Mouse (Mus musculus): Measurements from ENCODE around the gene Rin1. TPM values are rescaled to one million over a fixed set of nuclear protein-coding genes. Genes with fewer than 3 reads are reported as not detected.
A peak's percentile ranks its signal among the peaks of the same experiment; 100 is the strongest.

Gene Rin1
- polyA plus RNA-seq, 1 experiment: 27.5 TPM

DNA sequence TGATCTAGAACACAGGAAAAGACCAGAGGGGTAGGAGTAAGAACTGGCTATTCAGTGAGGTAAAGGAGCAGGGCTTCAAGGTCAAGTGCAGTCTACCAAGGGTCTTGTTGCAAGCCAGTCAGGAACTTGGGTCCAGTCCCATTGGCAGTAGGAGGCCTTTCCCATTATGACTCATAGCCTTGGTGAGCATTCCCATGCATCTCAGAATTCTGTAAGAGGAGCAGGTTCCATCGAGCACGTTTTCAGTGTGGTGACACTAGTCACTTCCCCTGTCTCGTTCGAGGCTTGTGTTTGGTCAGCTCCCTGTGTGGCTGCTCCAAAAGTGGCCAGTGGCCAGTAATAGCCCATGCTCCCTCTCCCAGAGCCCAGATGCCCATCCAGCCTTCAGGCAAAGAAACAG, 4.8 kb upstream of the Rin1 start:
- TF ChIP-seq CTCF (IDR thresholded peaks at IDR 0.05; ENCODE audit: control insufficient read depth, insufficient read depth, insufficient replicate concordance, low read depth, low read length) (no peak), POLR2A (IDR thresholded peaks at IDR 0.05; ENCODE audit: control insufficient read depth, low read depth, low read length) (no peak)
- Histone ChIP-seq H3K36me3 (ENCODE audit: control insufficient read depth, insufficient read depth, low read length) (no peaks in the 10 kb centered on the region; the same call in 1 of the 2 replicates), H3K4me1 (ENCODE audit: control insufficient read depth, insufficient read depth, low read length) (no peaks in the 10 kb centered on the region; the same call in 1 of the 2 replicates), H3K27me3 (ENCODE audit: control insufficient read depth, insufficient read depth, low read length) (no peaks in the 10 kb centered on the region), H3K27ac (ENCODE audit: control insufficient read depth, insufficient read depth, low read depth, low read length) (no peak overlapping the region), H3K4me3 (ENCODE audit: control insufficient read depth, low read depth, low read length) (peak overlapping the region; percentile 11)

DNA sequence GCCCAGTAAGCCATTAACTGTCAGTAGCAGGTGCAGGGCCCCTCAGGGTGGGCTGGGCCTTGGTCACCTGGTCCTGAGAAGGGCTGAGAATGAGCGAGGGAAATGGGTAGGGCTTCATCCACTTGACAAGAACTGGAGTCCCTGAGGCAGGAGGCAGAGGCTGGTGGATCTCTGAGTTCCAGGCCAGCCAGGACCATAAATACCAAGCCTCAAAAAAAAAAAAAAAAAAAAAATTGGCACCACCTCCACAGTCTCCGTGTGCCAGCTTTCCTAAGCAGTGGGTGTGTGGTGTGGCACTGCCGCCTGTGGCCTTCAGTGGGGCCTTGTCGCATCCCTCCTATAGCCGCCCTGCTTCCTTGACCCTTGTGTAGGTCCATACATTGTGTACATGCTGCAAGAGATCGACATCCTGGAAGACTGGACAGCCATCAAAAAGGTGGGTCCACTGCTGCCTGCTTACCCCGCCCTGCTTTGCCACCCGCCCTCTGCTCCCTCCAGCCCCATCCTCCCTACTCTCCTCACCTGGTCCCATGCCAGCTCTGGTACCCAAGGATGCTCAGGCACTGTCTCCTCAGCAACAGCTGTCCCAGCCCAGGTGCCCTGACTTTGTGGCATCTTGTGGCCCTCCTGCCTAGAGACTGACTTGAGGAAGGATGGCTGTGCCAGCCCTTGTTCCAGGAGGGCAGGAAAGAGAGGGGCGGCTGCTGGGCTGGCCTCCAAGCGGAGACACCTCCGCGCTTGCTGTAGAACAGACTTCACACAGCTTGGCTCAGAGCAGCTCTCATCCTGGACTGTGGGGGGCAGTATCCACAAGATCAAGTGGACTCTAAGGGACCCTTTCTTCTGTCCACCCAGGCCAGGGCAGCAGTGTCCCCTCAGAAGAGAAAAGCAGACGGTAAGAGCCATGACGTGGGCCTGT, 1.9 kb upstream of the Rin1 start:
- Histone ChIP-seq H3K4me3 (ENCODE audit: control insufficient read depth, low read depth, low read length) (no peak overlapping the region), H3K36me3 (ENCODE audit: control insufficient read depth, insufficient read depth, low read length) (no peaks in the 10 kb centered on the region; the same call in 1 of the 2 replicates), H3K4me1 (ENCODE audit: control insufficient read depth, insufficient read depth, low read length) (peaks cover 6% of the 10 kb centered on the region), H3K27ac (ENCODE audit: control insufficient read depth, insufficient read depth, low read depth, low read length) (no peak overlapping the region), H3K27me3 (ENCODE audit: control insufficient read depth, insufficient read depth, low read length) (no peaks in the 10 kb centered on the region)
- TF ChIP-seq CTCF (IDR thresholded peaks at IDR 0.05; ENCODE audit: control insufficient read depth, insufficient read depth, insufficient replicate concordance, low read depth, low read length): no peak
- no peak for TF ChIP-seq POLR2A (IDR thresholded peaks at IDR 0.05; ENCODE audit: control insufficient read depth, low read depth, low read length)

DNA sequence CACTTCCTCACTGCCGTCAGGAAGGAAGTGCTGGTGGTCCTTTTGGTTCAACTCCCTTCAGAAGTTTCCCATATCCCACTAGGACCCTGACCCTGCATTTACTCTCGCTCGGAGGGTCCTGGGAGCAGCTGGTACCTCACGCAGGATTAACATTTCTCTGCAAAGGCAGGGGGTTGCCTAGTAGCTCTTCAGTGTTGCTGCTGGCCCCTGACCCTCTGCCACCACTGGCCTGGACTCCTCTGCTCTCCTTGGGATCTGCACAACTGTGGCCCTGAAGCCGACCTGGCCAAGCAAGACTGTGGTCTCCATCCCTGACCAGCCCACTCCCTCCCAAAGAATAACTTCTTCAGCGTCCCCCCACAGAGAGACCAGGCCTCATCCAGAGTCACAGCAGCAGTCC, 956 bp upstream of the Rin1 start:
- H3K4me3 ChIP-seq (ENCODE audit: control insufficient read depth, low read depth, low read length): peak overlapping the region; percentile 0
- peaks cover 6% of the 10 kb centered on the region for H3K4me1 ChIP-seq (ENCODE audit: control insufficient read depth, insufficient read depth, low read length)
- H3K27me3 ChIP-seq (ENCODE audit: control insufficient read depth, insufficient read depth, low read length): no peaks in the 10 kb centered on the region
- H3K36me3 ChIP-seq (ENCODE audit: control insufficient read depth, insufficient read depth, low read length): no peaks in the 10 kb centered on the region; the same call in 1 of the 2 replicates
- TF ChIP-seq POLR2A (IDR thresholded peaks at IDR 0.05; ENCODE audit: control insufficient read depth, low read depth, low read length) (no peak), CTCF (IDR thresholded peaks at IDR 0.05; ENCODE audit: control insufficient read depth, insufficient read depth, insufficient replicate concordance, low read depth, low read length) (no peak)
- H3K27ac ChIP-seq (ENCODE audit: control insufficient read depth, insufficient read depth, low read depth, low read length): no peak overlapping the region

DNA sequence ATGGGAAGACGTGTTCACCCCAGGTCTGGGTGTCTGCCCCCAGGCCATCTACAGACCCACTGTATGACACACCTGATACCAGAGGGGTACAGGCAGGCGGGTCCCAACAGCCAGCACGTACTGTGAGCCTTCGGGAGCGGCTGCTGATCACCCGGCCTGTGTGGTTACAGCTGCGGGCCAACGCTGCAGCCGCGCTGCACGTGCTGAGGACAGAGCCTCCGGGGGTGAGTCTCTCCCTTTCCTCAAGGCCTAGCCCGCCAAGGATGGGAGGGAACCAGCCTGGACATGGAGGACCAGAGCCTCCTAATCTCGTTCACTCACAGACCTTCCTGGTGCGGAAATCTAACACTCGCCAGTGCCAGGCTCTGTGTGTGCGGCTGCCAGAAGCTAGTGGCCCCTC, 750 bp downstream of the Rin1 start:
- Histone ChIP-seq H3K4me3 (ENCODE audit: control insufficient read depth, low read depth, low read length) (peak overlapping the region; percentile 56), H3K27me3 (ENCODE audit: control insufficient read depth, insufficient read depth, low read length) (no peaks in the 10 kb centered on the region)
- TF ChIP-seq POLR2A (IDR thresholded peaks at IDR 0.05; ENCODE audit: control insufficient read depth, low read depth, low read length): no peak
- TF ChIP-seq CTCF (IDR thresholded peaks at IDR 0.05; ENCODE audit: control insufficient read depth, insufficient read depth, insufficient replicate concordance, low read depth, low read length): no peak

DNA sequence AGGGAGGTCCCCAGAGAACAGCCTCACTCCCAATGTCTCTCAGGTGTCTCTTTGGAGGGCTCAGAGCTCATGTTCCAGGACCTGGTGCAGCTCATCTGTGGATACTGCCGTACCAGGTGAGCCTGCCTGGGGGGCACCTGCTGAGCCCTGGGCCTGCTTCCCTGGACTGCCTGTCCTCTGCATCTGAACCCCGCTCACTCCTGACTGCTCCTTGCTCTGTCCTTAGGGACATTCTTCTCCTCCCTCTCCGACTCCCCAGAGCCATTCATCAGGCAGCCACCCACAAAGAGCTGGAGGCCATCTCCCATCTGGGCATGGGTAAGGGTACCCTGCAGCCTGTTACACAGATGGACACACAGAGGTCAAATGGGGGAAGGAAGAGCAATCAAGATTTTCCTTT, 1.2 kb downstream of the Rin1 start:
- TF ChIP-seq CTCF (IDR thresholded peaks at IDR 0.05; ENCODE audit: control insufficient read depth, insufficient read depth, insufficient replicate concordance, low read depth, low read length): no peak
- TF ChIP-seq POLR2A (IDR thresholded peaks at IDR 0.05; ENCODE audit: control insufficient read depth, low read depth, low read length): no peak
- Histone ChIP-seq H3K27me3 (ENCODE audit: control insufficient read depth, insufficient read depth, low read length) (no peaks in the 10 kb centered on the region), H3K36me3 (ENCODE audit: control insufficient read depth, insufficient read depth, low read length) (no peaks in the 10 kb centered on the region; the same call in 1 of the 2 replicates), H3K27ac (ENCODE audit: control insufficient read depth, insufficient read depth, low read depth, low read length) (no peak overlapping the region), H3K4me3 (ENCODE audit: control insufficient read depth, low read depth, low read length) (peak overlapping the region; percentile 56), H3K4me1 (ENCODE audit: control insufficient read depth, insufficient read depth, low read length) (peaks cover 6% of the 10 kb centered on the region)

More for the DNA sequence above, 750 bp downstream of the Rin1 start:
- H3K4me1 ChIP-seq (ENCODE audit: control insufficient read depth, insufficient read depth, low read length): peaks cover 6% of the 10 kb centered on the region
- no peaks in the 10 kb centered on the region; the same call in 1 of the 2 replicates for H3K36me3 ChIP-seq (ENCODE audit: control insufficient read depth, insufficient read depth, low read length)
- no peak overlapping the region for H3K27ac ChIP-seq (ENCODE audit: control insufficient read depth, insufficient read depth, low read depth, low read length)

DNA sequence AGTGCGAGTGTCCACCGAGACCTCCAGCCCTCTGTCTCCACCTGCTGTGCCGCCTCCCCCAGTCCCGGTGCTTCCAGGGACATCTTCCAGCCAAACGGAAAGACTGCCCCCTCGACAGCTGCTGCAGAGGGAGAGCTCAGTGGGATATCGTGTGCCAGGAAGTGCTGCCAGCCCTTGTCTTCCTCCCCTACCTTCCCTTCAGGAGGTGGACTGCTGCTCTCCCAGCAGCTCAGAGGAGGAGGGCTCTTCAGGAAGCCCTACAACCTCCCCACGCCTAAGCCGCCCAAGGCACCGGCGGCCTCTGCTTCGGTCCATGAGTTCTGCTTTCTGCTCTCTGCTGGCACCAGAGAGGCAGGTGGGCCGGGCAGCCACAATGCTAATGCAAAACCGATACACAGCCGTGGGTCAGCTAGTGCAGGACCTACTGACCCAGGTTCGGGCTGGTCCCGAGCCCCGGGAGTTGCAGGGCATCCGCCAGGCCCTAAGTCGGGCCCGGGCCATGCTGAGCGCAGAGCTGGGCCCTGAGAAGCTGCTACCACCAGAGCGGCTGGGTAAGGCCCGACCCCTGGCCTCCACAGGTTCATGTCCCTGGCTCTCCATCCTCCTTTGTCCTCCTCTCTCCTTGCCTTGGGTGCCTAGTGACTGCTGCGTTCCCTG, 2.0 kb downstream of the Rin1 start:
- no peak for TF ChIP-seq POLR2A (IDR thresholded peaks at IDR 0.05; ENCODE audit: control insufficient read depth, low read depth, low read length)
- TF ChIP-seq CTCF (IDR thresholded peaks at IDR 0.05; ENCODE audit: control insufficient read depth, insufficient read depth, insufficient replicate concordance, low read depth, low read length): no peak
- H3K27me3 ChIP-seq (ENCODE audit: control insufficient read depth, insufficient read depth, low read length): no peaks in the 10 kb centered on the region

DNA sequence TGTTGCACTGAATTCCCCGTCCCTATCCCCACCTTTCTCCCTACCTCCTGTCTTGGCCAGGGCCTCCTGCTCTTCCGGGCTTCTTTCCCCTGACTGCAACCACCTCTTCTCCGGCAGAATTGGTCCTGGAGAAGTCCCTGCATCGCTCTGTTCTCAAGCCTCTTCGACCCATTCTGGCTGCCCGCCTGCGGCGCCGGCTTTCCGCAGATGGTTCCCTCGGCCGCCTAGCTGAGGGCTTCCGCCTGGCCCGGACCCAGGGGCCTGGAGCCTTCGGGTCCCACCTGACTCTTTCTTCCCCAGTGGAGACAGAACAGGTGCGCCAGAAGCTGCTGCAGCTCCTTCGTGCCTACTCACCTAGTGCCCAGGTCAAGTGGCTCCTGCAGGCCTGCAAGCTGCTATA, 2.6 kb downstream of the Rin1 start:
- H3K27ac ChIP-seq (ENCODE audit: control insufficient read depth, insufficient read depth, low read depth, low read length): no peak overlapping the region

More for the DNA sequence above, 2.0 kb downstream of the Rin1 start:
- Histone ChIP-seq H3K27ac (ENCODE audit: control insufficient read depth, insufficient read depth, low read depth, low read length) (no peak overlapping the region), H3K36me3 (ENCODE audit: control insufficient read depth, insufficient read depth, low read length) (no peaks in the 10 kb centered on the region), H3K4me1 (ENCODE audit: control insufficient read depth, insufficient read depth, low read length) (peaks cover 6% of the 10 kb centered on the region), H3K4me3 (ENCODE audit: control insufficient read depth, low read depth, low read length) (peak overlapping the region; percentile 54)

More for the DNA sequence above, 2.6 kb downstream of the Rin1 start:
- H3K36me3 ChIP-seq (ENCODE audit: control insufficient read depth, insufficient read depth, low read length): no peaks in the 10 kb centered on the region
- TF ChIP-seq CTCF (IDR thresholded peaks at IDR 0.05; ENCODE audit: control insufficient read depth, insufficient read depth, insufficient replicate concordance, low read depth, low read length): no peak
- TF ChIP-seq POLR2A (IDR thresholded peaks at IDR 0.05; ENCODE audit: control insufficient read depth, low read depth, low read length): no peak
- H3K4me1 ChIP-seq (ENCODE audit: control insufficient read depth, insufficient read depth, low read length): peaks cover 6% of the 10 kb centered on the region
- no peaks in the 10 kb centered on the region for H3K27me3 ChIP-seq (ENCODE audit: control insufficient read depth, insufficient read depth, low read length)
- peak overlapping the region; percentile 54 for H3K4me3 ChIP-seq (ENCODE audit: control insufficient read depth, low read depth, low read length)
